Mouse (Mus musculus) cortical plate, adult 2 months (tissue): Measurements from ENCODE around the gene Zfp275.

Experiments
- CTCF ChIP-seq: fragments of 200-500 bp; IDR thresholded peaks from 2 replicates; pipeline ENCODE4 v1.5.1; 2011; ENCODE audit warnings: mild to moderate bottlenecking, control low read depth, low read length; ENCODE audit not compliant: insufficient read depth; ENCODE audit errors: extremely low read depth
- POLR2A ChIP-seq: fragments of 200-500 bp; IDR thresholded peaks from 2 replicates; pipeline ENCODE4 v1.6.1; 2011; ENCODE audit warnings: mild to moderate bottlenecking, low read length, control low read depth; ENCODE audit not compliant: insufficient read depth; ENCODE audit errors: extremely low read depth

DNA sequence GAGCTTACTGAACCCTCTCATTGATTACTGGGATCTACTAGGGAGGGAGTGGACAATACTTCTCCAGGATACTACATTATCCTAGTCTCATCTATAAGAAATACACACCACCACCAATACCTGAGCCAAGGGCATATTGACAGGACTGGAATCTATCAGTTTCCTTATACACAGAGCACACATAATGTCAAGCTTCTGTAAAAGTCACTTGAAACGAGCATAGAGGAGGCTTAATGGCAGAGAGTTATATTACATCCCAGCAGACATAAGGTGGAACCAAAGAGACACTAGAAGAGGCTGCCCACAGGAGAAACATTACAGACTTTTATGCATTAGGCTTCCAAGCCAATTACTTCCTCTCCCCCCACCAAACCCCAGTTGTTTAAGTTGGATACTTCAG lies 42.5 kb downstream of the Zfp275 start:
- TF ChIP-seq CTCF (no peak), POLR2A (no peak)
